Mouse (Mus musculus) liver, embryonic 16.5 days (tissue): ENCODE data around the gene Gm17364. TPM values are rescaled to one million over a fixed set of nuclear protein-coding genes. Genes with fewer than 3 reads are reported as not detected.

Experiments
- ATAC-seq: fragments of 200-750 bp; cut with Nextera tagmentation; 2 replicates; pipeline ENCODE4 v1.8.0; 2017; ENCODE audit warnings: low read depth, mild to moderate bottlenecking, moderate number of reproducible peaks, moderate library complexity
- H3K27ac ChIP-seq: fragments of 300-500 bp; sonication (generic); 2 replicates; pipeline ENCODE4 v1.5.1; 2014; ENCODE audit warnings: mild to moderate bottlenecking, low read length
- H3K27me3 ChIP-seq: fragments of 300-500 bp; sonication (generic); 2 replicates; pipeline ENCODE4 v1.6.1; 2014; ENCODE audit warnings: low read depth, low read length, mixed read lengths; ENCODE audit not compliant: control insufficient read depth, insufficient read depth
- H3K36me3 ChIP-seq: fragments of 300-500 bp; sonication (generic); 2 replicates; pipeline ENCODE4 v1.6.1; 2014; ENCODE audit warnings: mild to moderate bottlenecking; ENCODE audit not compliant: control insufficient read depth, insufficient read depth
- H3K4me1 ChIP-seq: fragments of 300-500 bp; sonication (generic); 2 replicates; pipeline ENCODE4 v1.6.1; 2014; ENCODE audit warnings: low read depth, low read length, mixed read lengths; ENCODE audit not compliant: control insufficient read depth
- H3K4me2 ChIP-seq: fragments of 300-500 bp; sonication (generic); 2 replicates; pipeline ENCODE4 v1.6.1; 2014; ENCODE audit warnings: low read depth, low read length, mixed read lengths
- H3K4me3 ChIP-seq: fragments of 300-500 bp; sonication (generic); 2 replicates; pipeline ENCODE4 v1.5.1; 2014; ENCODE audit warnings: low read depth, mild to moderate bottlenecking, low read length
- H3K9ac ChIP-seq: fragments of 300-500 bp; sonication (generic); 2 replicates; pipeline ENCODE4 v1.6.1; 2014; ENCODE audit warnings: low read depth, low read length
- H3K9me3 ChIP-seq: fragments of 300-500 bp; sonication (generic); replicated peaks from 2 replicates; pipeline ENCODE4 v1.6.1; 2016; ENCODE audit warnings: low read length; ENCODE audit not compliant: control insufficient read depth
- WGBS: fragments of 180-500 bp; shearing (Covaris S2); extraction: QIAGEN DNeasy Blood & Tissue Kit; methylation state at CpG from one replicate; pipeline ENCODE4 v1.1.7; 2014; ENCODE audit not compliant: insufficient replicate concordance; 5-methylcytosine and 5-hydroxymethylcytosine counted together
- polyA plus RNA-seq: library from polyadenylated mRNA; unstranded; fragments of >200 nt; fragmentation: Nextera tagmentation; extraction: Ambion mirVana; gene quantifications from 2 replicates; pipeline ENCODE4 v1.2.1, GENCODE M21; 2015

The Gm17364 gene
- polyA plus RNA-seq, 1 experiment from 2014 or later: not detected

GRCm38 (mm10) chr13:41248751-41249520 lies 24.8 kb downstream of the Gm17364 start:
- H3K27ac ChIP-seq: peak overlapping the region; percentile 78
- H3K9me3 ChIP-seq: no peaks in the 10 kb centered on the region
- H3K9ac ChIP-seq: peak overlapping the region; percentile 70
- H3K4me3 ChIP-seq: peak overlapping the region; percentile 93
- WGBS: 41% methylated on average over 12 of the region's 12 CpGs
- 0 out of 2 replicates have a peak, but pooled peaks have one; percentile 14 for ATAC-seq
- peaks cover 15% of the 10 kb centered on the region for H3K4me1 ChIP-seq
- no peaks in the 10 kb centered on the region for H3K27me3 ChIP-seq
- H3K36me3 ChIP-seq: no peaks in the 10 kb centered on the region
- H3K4me2 ChIP-seq: peak overlapping the region; percentile 91

- Histone ChIP-seq H3K4me2 (no peak overlapping the region), H3K4me1 (peaks cover 6% of the 10 kb centered on the region), H3K27me3 (no peaks in the 10 kb centered on the region), H3K4me3 (no peak overlapping the region), H3K9me3 (no peaks in the 10 kb centered on the region), H3K36me3 (no peaks in the 10 kb centered on the region), H3K9ac (no peak overlapping the region), H3K27ac (no peak overlapping the region)
- 30% methylated on average over 6 of the region's 6 CpGs for WGBS
- ATAC-seq: no peak
Observed at GRCm38 (mm10) chr13:41244306-41244830, 29.4 kb downstream of the Gm17364 start.

GRCm38 (mm10) chr13:41241557-41241956 lies 32.2 kb downstream of the Gm17364 start:
- H3K4me2 ChIP-seq: no peak overlapping the region
- H3K9me3 ChIP-seq: no peaks in the 10 kb centered on the region
- H3K27ac ChIP-seq: no peak overlapping the region
- no peak overlapping the region for H3K4me3 ChIP-seq
- no peak overlapping the region for H3K9ac ChIP-seq
- WGBS: 20% methylated on average over 2 of the region's 2 CpGs
- no peaks in the 10 kb centered on the region for H3K4me1 ChIP-seq
- H3K36me3 ChIP-seq: no peaks in the 10 kb centered on the region
- no peak for ATAC-seq
- H3K27me3 ChIP-seq: no peaks in the 10 kb centered on the region

- H3K27ac ChIP-seq: no peak overlapping the region
- WGBS: 3% methylated on average over 5 of the region's 5 CpGs
- no peak for ATAC-seq
Observed at GRCm38 (mm10) chr13:41238805-41239130, 35.0 kb downstream of the Gm17364 start.

GRCm38 (mm10) chr13:41238035-41238804 lies 35.6 kb downstream of the Gm17364 start:
- no peaks in the 10 kb centered on the region for H3K27me3 ChIP-seq
- no peaks in the 10 kb centered on the region for H3K36me3 ChIP-seq
- no peaks in the 10 kb centered on the region for H3K4me1 ChIP-seq
- H3K9ac ChIP-seq: no peak overlapping the region
- WGBS: 51% methylated on average over 10 of the region's 10 CpGs
- ATAC-seq: peak; percentile 63
- H3K4me3 ChIP-seq: peak overlapping the region; percentile 44; the same call in 1 of the 2 replicates
- no peaks in the 10 kb centered on the region for H3K9me3 ChIP-seq
- H3K4me2 ChIP-seq: peak overlapping the region; percentile 47; the same call in 1 of the 2 replicates
- 0 out of 2 replicates have a peak overlapping the region, but pooled peaks have one; percentile 8 for H3K27ac ChIP-seq

More at GRCm38 (mm10) chr13:41238805-41239130, 35.0 kb downstream of the Gm17364 start:
- no peaks in the 10 kb centered on the region for H3K4me1 ChIP-seq
- no peak overlapping the region for H3K9ac ChIP-seq
- no peaks in the 10 kb centered on the region for H3K27me3 ChIP-seq
- H3K36me3 ChIP-seq: no peaks in the 10 kb centered on the region
- no peak overlapping the region for H3K4me2 ChIP-seq
- no peak overlapping the region for H3K4me3 ChIP-seq
- no peaks in the 10 kb centered on the region for H3K9me3 ChIP-seq

GRCm38 (mm10) chr13:41235845-41236741 lies 37.7 kb downstream of the Gm17364 start:
- peak; percentile 68 for ATAC-seq
- H3K27ac ChIP-seq: peak overlapping the region; percentile 85

GRCm38 (mm10) chr13:41235181-41235580 lies 38.6 kb downstream of the Gm17364 start:
- Histone ChIP-seq H3K27ac (no peak overlapping the region), H3K4me1 (no peaks in the 10 kb centered on the region), H3K36me3 (no peaks in the 10 kb centered on the region), H3K4me2 (no peak overlapping the region), H3K27me3 (no peaks in the 10 kb centered on the region), H3K9ac (no peak overlapping the region), H3K4me3 (no peak overlapping the region), H3K9me3 (no peaks in the 10 kb centered on the region)
- 66% methylated on average over 6 of the region's 6 CpGs for WGBS
- no peak for ATAC-seq

More at GRCm38 (mm10) chr13:41235845-41236741, 37.7 kb downstream of the Gm17364 start:
- Histone ChIP-seq H3K27me3 (no peaks in the 10 kb centered on the region), H3K4me2 (no peak overlapping the region), H3K4me3 (peak overlapping the region; percentile 44), H3K36me3 (no peaks in the 10 kb centered on the region), H3K9me3 (no peaks in the 10 kb centered on the region), H3K4me1 (no peaks in the 10 kb centered on the region), H3K9ac (peak overlapping the region; percentile 30; the same call in 1 of the 2 replicates)
- 44% methylated on average over 13 of the region's 13 CpGs for WGBS

- Histone ChIP-seq H3K9ac (no peak overlapping the region), H3K27ac (no peak overlapping the region), H3K27me3 (no peaks in the 10 kb centered on the region), H3K4me2 (no peak overlapping the region), H3K4me1 (no peaks in the 10 kb centered on the region), H3K4me3 (no peak overlapping the region), H3K36me3 (no peaks in the 10 kb centered on the region), H3K9me3 (no peaks in the 10 kb centered on the region)
- WGBS: 73% methylated on average over 7 of the region's 7 CpGs
- no peak for ATAC-seq
Observed at GRCm38 (mm10) chr13:41233241-41233640, 40.5 kb downstream of the Gm17364 start.
